Mouse (Mus musculus): ENCODE measurements around the gene Cfap46. TPM values are rescaled to one million over a fixed set of nuclear protein-coding genes. Genes with fewer than 3 reads are reported as not detected.
A peak's percentile ranks its signal among the peaks of the same experiment; 100 is the strongest.

Cfap46 gene
- 0.11 TPM in 1 of 2 replicates, not detected in the other for polyA plus RNA-seq (2012; rRNA removed)

DNA sequence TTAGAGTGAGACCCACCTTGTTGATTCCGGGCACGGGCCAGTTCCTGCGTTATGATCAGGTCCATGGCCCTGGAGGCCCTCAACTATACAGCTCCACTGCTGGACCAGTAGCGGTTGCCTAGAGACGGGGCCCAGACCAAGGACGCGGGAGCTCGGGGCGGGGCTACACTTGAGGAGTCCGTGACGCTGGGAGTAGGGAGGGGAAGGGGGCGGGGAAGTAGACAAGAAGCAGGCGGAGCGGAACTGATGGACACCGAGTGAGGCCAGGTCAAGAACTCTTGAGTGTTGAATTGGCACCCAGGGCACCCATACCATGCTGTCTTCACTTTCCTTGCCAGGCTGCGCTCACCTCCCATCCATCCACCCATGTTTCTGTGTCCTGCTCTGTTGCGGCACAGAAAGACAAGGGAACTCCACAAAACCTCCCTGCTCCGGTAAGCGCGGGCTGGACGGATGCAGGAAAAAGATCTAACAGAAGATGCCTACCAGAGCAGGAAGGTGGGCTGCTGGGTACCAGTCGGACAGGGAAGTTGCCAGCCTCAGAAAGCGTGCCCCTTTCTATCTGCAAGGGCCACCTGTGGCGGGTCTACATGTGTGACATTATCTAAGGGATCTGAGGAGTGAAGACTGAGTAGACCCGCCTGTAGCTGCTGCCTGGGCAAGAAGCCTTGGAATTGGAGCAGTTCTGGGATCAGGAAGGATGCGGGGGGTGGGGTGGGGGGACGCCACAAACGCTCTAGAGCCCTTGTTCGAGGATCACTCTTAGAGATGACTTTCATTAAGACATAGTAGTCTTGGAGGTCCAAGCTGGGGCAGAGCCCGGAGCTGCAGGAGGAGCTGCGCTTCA lies at the start of gene Cfap46:
Cfap46 (minus strand) TSS at position 112 of the 847 bp plus-strand sequence.
- H3K36me3 ChIP-seq (ENCODE audit: control insufficient read depth, insufficient read depth, low read length): no peaks in the 10 kb centered on the region
- TF ChIP-seq POLR2A (IDR thresholded peaks at IDR 0.05; ENCODE audit: low read depth, low read length) (no peak), CTCF (IDR thresholded peaks at IDR 0.05; ENCODE audit: extremely low read depth, insufficient read length, insufficient replicate concordance, low read depth, low read length) (no peak)
- H3K4me1 ChIP-seq (ENCODE audit: control insufficient read depth, insufficient read depth, insufficient read length, low read length): peaks cover 6% of the 10 kb centered on the region
- H3K4me3 ChIP-seq (ENCODE audit: low read depth, low read length): peak within 1 kb of the TSS; percentile 89
- no peaks in the 10 kb centered on the region for H3K27me3 ChIP-seq (ENCODE audit: control insufficient read depth, insufficient read depth, low read length)
- 2% methylated on average over 31 of the region's 31 CpGs for WGBS
- peak within 1 kb of the TSS; percentile 74 for H3K27ac ChIP-seq (ENCODE audit: insufficient read depth, low read depth, low read length)

DNA sequence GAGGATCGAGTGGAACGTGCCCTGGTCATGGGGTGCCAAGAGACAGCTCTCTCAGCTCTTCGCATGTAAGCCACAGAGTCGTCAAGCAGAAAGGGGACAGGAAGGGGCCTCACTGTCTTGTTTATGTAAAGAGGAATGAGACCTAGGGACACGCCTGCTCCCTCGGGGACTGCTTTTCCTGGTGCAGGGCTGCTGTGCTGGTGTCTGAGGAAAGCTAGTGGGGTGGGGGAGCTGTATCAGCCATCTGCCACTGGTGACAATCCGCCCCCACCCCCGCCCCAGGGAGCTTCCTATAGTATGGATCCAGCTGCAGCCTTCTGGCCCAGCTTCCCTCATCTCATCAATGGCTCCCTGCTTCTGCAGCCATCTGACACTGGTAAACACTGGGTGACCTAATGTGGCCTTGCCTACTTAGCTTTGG lies 47.7 kb upstream of the Cfap46 start:
- no peaks in the 10 kb centered on the region for H3K27me3 ChIP-seq (ENCODE audit: control insufficient read depth, insufficient read depth, low read length)
- H3K4me1 ChIP-seq (ENCODE audit: control insufficient read depth, insufficient read depth, insufficient read length, low read length): no peaks in the 10 kb centered on the region
- no peak overlapping the region for H3K27ac ChIP-seq (ENCODE audit: insufficient read depth, low read depth, low read length)
- H3K4me3 ChIP-seq (ENCODE audit: low read depth, low read length): no peak overlapping the region
- 30% methylated on average over 8 of the region's 8 CpGs for WGBS
- no peaks in the 10 kb centered on the region for H3K36me3 ChIP-seq (ENCODE audit: control insufficient read depth, insufficient read depth, low read length)
- TF ChIP-seq POLR2A (IDR thresholded peaks at IDR 0.05; ENCODE audit: low read depth, low read length) (no peak), CTCF (IDR thresholded peaks at IDR 0.05; ENCODE audit: extremely low read depth, insufficient read length, insufficient replicate concordance, low read depth, low read length) (no peak)

DNA sequence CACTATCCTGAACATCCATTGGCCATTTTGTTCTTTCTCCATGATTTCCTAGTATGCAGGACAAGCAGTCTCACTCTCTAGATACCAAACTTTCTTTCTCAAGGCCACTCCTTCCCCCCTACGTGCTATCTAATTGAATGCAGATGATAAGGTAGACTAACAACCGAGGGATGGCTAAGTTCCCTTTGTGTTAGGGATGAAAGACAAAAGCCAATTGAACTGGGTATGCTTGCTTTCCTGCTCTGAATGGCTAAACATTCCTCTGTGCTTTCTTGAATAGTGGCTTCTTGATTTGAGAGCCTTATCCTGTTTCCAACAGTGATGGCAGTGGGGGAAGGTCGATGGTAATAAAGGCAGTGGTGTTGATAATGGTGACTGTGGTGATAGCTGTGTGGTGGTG lies 43.5 kb upstream of the Cfap46 start:
- no peaks in the 10 kb centered on the region for H3K36me3 ChIP-seq (ENCODE audit: control insufficient read depth, insufficient read depth, low read length)
- no peak overlapping the region for H3K27ac ChIP-seq (ENCODE audit: insufficient read depth, low read depth, low read length)
- no peaks in the 10 kb centered on the region for H3K4me1 ChIP-seq (ENCODE audit: control insufficient read depth, insufficient read depth, insufficient read length, low read length)
- no peaks in the 10 kb centered on the region for H3K27me3 ChIP-seq (ENCODE audit: control insufficient read depth, insufficient read depth, low read length)
- no peak overlapping the region for H3K4me3 ChIP-seq (ENCODE audit: low read depth, low read length)
- WGBS: 27% methylated on average over 3 of the region's 3 CpGs
- TF ChIP-seq POLR2A (IDR thresholded peaks at IDR 0.05; ENCODE audit: low read depth, low read length) (no peak), CTCF (IDR thresholded peaks at IDR 0.05; ENCODE audit: extremely low read depth, insufficient read length, insufficient replicate concordance, low read depth, low read length) (no peak)

DNA sequence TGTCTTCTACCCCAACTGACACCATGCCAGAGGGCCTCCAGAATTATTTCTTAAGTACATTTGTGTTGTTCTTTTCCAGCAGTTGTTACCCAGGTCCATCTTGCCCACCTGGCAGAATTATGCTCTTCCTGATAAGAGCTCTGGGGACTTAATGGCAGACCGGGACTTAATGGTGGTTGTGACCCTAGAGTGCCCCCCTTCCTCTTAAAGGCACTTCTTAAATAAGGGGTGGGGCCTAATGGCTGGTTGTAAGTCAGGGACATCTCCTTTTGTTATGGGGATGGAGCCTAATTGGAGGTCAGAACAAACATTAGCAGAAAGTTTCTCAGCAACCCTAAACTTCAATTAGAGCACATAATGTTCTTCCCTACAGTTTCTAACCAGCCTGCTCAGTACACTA lies 42.0 kb upstream of the Cfap46 start:
- TF ChIP-seq POLR2A (IDR thresholded peaks at IDR 0.05; ENCODE audit: low read depth, low read length): no peak
- TF ChIP-seq CTCF (IDR thresholded peaks at IDR 0.05; ENCODE audit: extremely low read depth, insufficient read length, insufficient replicate concordance, low read depth, low read length): no peak
- Histone ChIP-seq H3K4me1 (ENCODE audit: control insufficient read depth, insufficient read depth, insufficient read length, low read length) (no peaks in the 10 kb centered on the region), H3K27me3 (ENCODE audit: control insufficient read depth, insufficient read depth, low read length) (no peaks in the 10 kb centered on the region), H3K27ac (ENCODE audit: insufficient read depth, low read depth, low read length) (no peak overlapping the region), H3K4me3 (ENCODE audit: low read depth, low read length) (no peak overlapping the region), H3K36me3 (ENCODE audit: control insufficient read depth, insufficient read depth, low read length) (no peaks in the 10 kb centered on the region)
- WGBS: 26% methylated on average over 1 of the region's 1 CpGs

DNA sequence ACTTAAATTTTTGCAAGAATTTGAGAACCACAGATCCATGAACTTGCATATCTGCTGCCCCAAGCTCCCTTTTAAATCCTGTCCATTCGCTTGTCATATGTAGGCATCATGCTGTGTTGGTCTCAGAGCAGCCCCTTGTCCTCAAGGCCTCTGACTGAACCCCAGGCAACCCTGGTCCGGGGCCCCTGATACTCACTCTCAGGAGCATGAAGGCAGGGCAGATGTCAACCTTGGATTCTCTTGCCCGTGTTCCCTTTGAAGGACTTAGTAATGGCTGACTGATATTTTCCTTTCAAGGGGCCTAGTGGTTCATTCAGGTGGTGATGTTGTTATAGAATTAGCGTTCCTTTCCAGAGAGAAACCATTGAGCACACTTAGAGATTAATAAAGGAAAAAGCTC lies 40.4 kb upstream of the Cfap46 start:
- TF ChIP-seq CTCF (IDR thresholded peaks at IDR 0.05; ENCODE audit: extremely low read depth, insufficient read length, insufficient replicate concordance, low read depth, low read length): no peak
- TF ChIP-seq POLR2A (IDR thresholded peaks at IDR 0.05; ENCODE audit: low read depth, low read length): no peak
- 78% methylated on average over 4 of the region's 4 CpGs for WGBS
- Histone ChIP-seq H3K36me3 (ENCODE audit: control insufficient read depth, insufficient read depth, low read length) (no peaks in the 10 kb centered on the region), H3K4me3 (ENCODE audit: low read depth, low read length) (no peak overlapping the region), H3K27me3 (ENCODE audit: control insufficient read depth, insufficient read depth, low read length) (no peaks in the 10 kb centered on the region), H3K4me1 (ENCODE audit: control insufficient read depth, insufficient read depth, insufficient read length, low read length) (no peaks in the 10 kb centered on the region), H3K27ac (ENCODE audit: insufficient read depth, low read depth, low read length) (no peak overlapping the region)

DNA sequence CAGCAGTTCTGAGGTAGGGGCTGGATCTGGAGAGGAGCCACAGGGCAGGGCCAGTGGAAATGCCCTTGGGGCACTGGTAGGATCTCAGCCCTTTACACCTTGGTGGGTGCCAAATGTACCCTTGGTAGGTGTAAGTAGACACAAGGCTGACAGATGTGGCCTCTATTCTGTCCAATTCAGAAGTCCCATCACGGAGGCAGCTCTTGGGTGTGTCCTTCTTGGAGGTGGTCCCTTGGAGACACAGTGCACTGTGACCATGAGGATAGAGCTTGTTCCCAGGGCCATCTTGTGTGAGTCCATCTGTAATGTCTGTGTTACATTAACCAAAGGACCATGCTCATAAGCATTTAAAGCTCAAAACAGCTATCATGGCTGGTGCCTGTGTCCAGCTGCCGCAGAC lies 37.6 kb upstream of the Cfap46 start:
- WGBS: 92% methylated on average over 2 of the region's 2 CpGs
- no peak overlapping the region for H3K4me3 ChIP-seq (ENCODE audit: low read depth, low read length)
- H3K4me1 ChIP-seq (ENCODE audit: control insufficient read depth, insufficient read depth, insufficient read length, low read length): no peaks in the 10 kb centered on the region
- H3K27ac ChIP-seq (ENCODE audit: insufficient read depth, low read depth, low read length): no peak overlapping the region
- H3K27me3 ChIP-seq (ENCODE audit: control insufficient read depth, insufficient read depth, low read length): no peaks in the 10 kb centered on the region
- H3K36me3 ChIP-seq (ENCODE audit: control insufficient read depth, insufficient read depth, low read length): no peaks in the 10 kb centered on the region
- no peak for TF ChIP-seq CTCF (IDR thresholded peaks at IDR 0.05; ENCODE audit: extremely low read depth, insufficient read length, insufficient replicate concordance, low read depth, low read length)
- TF ChIP-seq POLR2A (IDR thresholded peaks at IDR 0.05; ENCODE audit: low read depth, low read length): no peak

DNA sequence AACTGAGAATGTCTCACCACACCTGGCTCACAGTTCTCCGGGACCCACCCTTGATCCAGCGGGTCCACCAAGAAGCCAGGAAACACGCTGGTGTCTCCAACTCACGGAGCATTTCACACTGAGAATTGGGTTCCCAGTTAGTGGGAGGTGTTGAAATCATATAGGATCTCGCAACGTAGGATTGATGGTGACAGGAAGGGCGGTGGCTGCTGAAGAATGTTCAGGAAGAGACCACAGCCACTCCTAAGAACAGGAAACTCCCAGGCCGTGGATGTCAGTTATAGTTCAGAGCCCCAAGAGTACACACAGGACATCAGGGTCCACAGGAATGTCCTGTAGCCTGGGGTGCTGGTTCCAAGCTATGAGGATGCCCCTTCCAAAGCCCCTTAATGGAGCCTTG lies 34.2 kb upstream of the Cfap46 start:
- H3K27me3 ChIP-seq (ENCODE audit: control insufficient read depth, insufficient read depth, low read length): no peaks in the 10 kb centered on the region
- WGBS: 76% methylated on average over 8 of the region's 8 CpGs

More for the DNA sequence above, 34.2 kb upstream of the Cfap46 start:
- no peak overlapping the region for H3K27ac ChIP-seq (ENCODE audit: insufficient read depth, low read depth, low read length)
- TF ChIP-seq POLR2A (IDR thresholded peaks at IDR 0.05; ENCODE audit: low read depth, low read length): no peak
- no peak for TF ChIP-seq CTCF (IDR thresholded peaks at IDR 0.05; ENCODE audit: extremely low read depth, insufficient read length, insufficient replicate concordance, low read depth, low read length)
- no peak overlapping the region for H3K4me3 ChIP-seq (ENCODE audit: low read depth, low read length)
- no peaks in the 10 kb centered on the region for H3K36me3 ChIP-seq (ENCODE audit: control insufficient read depth, insufficient read depth, low read length)
- H3K4me1 ChIP-seq (ENCODE audit: control insufficient read depth, insufficient read depth, insufficient read length, low read length): no peaks in the 10 kb centered on the region
